Mouse (Mus musculus) adrenal gland, adult 10 weeks (tissue): ENCODE measurements around the gene Taf1b. TPM values are rescaled to one million over a fixed set of nuclear protein-coding genes. Genes with fewer than 3 reads are reported as not detected.

ENCODE experiments used
- polyA plus RNA-seq: library from polyadenylated mRNA; stranded (reverse); fragments of 350-450 nt; fragmentation: Illumina TruSeq; extraction: RNeasy Lipid Tissue Mini Kit (QIAGEN cat#74804); gene quantifications from one replicate; pipeline ENCODE4 v1.2.3, GENCODE M21; 2014; ENCODE audit warnings: low read depth, low replicate concordance

Taf1b gene
- 28.1 TPM for polyA plus RNA-seq

DNA sequence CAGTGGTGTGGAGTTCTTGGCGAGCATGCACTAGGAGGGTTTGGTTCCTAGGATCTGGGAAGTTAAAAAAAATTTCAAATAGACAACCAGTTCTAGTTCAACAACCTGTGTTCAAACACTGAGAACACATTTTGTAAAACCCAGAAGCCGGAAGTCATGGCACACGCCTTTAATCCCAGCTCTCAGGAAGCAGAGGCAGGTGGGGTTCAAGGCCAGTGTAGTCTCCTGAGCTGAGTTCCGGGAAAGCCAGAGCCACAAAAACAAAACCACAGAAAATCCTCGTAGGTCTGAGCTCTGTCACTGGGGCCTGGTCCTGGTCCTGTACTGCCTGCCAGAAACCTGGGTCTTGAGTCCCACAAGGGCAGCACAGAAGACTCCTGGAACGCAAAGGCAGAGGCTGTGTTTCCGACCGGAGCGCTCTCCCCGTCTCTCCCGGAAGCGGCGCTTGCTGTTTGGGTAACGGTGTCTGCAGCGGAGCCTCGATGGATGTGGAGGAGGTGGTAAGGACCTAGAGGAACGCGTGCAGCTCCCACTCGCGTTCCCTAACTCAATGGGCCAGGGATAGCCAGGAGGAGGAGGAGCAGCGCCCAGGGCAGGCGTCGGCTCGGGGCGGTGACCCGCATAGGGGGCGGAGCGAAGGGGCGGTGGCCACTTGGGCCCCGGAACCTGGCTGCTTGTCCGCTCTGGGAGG is at the start of gene Taf1b:
Gene Taf1b, plus strand, starts transcription at position 210 of the 691 bp plus-strand sequence.

DNA sequence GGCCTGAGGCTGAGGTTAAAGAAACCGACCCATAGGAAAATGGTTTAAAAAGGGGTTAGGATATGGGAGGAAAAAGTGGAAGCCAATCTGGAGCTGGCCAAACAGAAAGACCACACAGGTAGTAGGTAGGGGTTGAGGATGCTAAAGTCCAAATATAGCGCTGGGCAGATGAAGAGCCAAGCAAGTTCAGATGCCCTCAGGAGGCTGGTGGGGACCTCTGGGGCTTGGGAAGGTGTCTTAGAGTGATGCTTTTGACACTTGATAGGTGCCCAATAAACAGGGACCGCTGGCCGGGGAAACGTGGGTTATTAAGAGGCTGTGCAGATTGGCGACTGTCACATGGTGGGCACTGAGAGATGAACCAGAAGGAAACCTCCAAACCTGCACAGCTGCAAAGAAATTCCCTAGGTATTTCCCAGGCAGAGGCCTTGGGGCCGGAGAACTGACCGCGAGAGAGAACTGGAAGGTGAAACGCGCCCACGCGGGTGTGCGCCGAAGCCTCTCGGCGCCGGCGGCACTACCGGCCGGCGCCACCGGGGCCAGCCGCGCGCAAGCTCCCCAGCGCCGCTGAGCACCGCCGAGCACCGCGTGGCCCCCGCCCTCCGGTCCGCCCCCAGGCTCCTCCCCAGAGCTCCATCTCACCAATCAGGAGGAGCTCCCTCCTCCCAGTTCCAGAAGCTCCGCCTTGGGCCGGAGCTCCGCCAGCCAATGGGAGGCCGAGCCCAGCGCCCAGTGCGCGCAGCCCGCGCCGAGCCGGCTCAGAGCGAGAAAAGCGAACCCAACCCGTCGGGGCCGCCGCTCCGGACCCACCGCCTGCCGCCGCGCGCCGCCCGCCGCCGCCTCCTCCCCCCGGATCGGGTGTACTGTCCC is 73.6 kb downstream of the Taf1b start, which contains the start of gene Grhl1:
Gene Grhl1, plus strand, starts transcription at position 761 of the 870 bp plus-strand sequence.

Other genes starting within 250 kb of the Taf1b start
- gene Grhl1, start 73.9 kb downstream of the Taf1b start, polyA plus RNA-seq: 0.76 TPM
- gene Klf11, start 152.9 kb downstream of the Taf1b start, polyA plus RNA-seq: 12.7 TPM
- 1.3 TPM for gene Cys1, start 183.5 kb downstream of the Taf1b start, polyA plus RNA-seq
- gene Rrm2, start 209.9 kb downstream of the Taf1b start, polyA plus RNA-seq: 14.3 TPM